Mouse (Mus musculus): ENCODE measurements around the gene Olfr1448.
"Not testable (repeated sequence)": the region's sequence is repeated elsewhere in the genome, so short reads cannot be mapped to it uniquely, and the experiment has no call there.

Olfr1448 gene

GRCm38 (mm10) chr19:12924319-12924718 is at the start of gene Olfr1448:
Gene Olfr1448 (minus strand): TSS chr19:12924419.
- DNase-seq = no peak

DNA sequence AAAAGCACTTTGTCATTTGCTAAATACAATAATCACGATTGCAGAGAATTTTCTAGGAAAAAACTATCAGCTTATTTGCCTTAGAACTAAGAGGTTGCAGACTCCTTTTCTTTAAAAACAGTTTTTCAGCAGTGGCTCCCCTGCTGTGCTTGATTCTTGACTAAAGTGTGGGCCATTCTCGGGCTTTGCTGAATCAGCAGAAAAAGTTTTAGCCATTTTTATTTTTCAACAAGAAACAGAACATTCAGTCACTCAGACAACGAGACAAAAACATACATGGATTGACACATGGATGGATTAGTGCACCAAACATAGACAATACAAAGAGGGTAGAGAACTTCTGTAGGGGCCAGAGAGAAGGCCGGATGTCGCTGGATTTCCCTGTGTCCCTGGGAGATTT is 45.9 kb upstream of the Olfr1448 start:
- DNase-seq = not testable (repeated sequence)

- DNase-seq = no peak
These were observed 25.7 kb upstream of the Olfr1448 start, which contains the start of gene Olfr1450 for GRCm38 (mm10) chr19:12949958-12950357. Gene Olfr1450 (plus strand): TSS chr19:12950258.

GRCm38 (mm10) chr19:12930540-12930939 is 6.3 kb upstream of the Olfr1448 start, which contains the start of gene Olfr1449:
Gene Olfr1449 (plus strand): TSS chr19:12930840.
- DNase-seq = no peak

DNA sequence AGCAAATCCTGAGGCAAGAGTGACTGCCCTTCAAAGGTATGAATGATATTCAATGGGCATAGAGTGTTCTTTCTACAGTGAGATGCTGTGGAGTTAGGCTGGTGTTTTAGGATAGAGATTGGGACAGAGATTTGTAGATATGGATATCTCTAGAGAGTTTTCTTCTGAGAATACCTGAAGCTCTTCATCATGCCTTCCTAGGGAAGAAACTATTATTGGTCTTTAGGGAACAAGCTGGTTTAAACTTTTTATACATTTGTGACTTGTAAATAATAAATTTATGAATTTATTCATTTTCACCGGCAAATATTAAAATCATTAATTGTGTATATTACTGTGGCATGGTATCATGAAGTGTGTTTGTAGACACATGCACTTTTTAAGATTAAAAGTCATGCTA is 20.6 kb downstream of the Olfr1448 start, which contains the start of gene Olfr1447:
Olfr1447 (minus strand) TSS at position 101 of the 400 bp plus-strand sequence.
- DNase-seq = no peak

DNA sequence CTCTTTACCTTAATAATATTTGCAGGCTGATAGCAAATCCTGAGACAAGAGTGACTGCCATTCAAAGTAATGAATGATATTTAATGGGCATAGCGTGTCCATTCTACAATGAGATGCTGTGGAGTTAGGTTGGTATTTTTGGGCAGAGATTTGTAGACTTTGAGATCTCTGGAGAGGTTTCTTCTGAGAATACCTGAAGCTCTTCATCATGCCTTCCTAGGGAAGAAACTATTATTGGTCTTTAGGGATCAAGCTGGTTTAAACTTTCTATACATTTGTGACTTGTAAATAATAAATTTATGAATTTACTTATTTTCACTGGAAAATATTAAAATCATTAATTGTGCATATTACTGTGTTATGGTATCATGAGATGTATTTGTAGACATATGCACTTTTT is 30.8 kb downstream of the Olfr1448 start, which contains the start of gene Olfr1446:
Olfr1446 (minus strand) TSS at position 101 of the 400 bp plus-strand sequence.
- DNase-seq = no peak

- DNase-seq = no peak
These were observed 40.7 kb downstream of the Olfr1448 start, which contains the start of gene Olfr1445 for GRCm38 (mm10) chr19:12883555-12883954. Gene Olfr1445 (plus strand): TSS chr19:12883855.

All from cerebellum, adult 18-20 months (tissue).